Mouse (Mus musculus): ENCODE results near the gene Fut8. TPM values are rescaled to one million over a fixed set of nuclear protein-coding genes. Genes with fewer than 3 reads are reported as not detected.

The Fut8 gene
- 32.4 and 33.8 TPM in 2 replicates for polyA plus RNA-seq (2016; fragmentation: Nextera tagmentation; extraction: Ambion mirVana)

DNA sequence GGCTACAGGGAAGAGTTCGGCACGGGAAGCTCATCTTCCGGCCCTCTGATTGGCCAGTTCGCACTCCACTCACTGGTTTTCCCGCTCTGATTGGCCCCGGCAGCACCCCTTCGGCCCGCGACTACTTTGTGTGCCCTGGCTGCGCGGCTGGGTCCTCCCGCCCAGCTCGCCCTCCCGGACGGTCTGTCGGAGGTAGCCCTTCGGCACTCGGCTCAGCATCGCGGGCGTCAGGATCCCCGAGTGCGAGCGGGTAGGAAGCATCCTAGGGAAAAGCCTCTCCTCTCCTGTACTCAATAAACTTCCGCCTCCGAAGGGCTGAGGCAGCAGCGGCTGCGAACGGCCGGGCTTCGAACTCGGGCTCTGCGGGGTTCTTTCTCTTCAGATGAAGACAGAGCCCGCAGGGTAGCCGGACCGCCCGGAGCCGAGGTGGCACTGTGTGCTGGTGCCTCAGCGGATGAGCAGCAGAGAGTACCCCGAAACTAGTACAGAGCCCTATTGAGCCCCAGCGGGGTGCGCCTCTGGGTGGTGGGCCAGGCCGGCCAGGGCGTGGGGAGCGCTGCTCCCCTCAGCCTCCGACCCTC lies at the start of gene Fut8:
Gene Fut8 (plus strand): TSS at position 176 of the 581 bp plus-strand sequence.
- no peaks in the 10 kb centered on the region for H3K36me3 ChIP-seq
- H3K27ac ChIP-seq = peak within 1 kb of the TSS; percentile 90
- no peaks in the 10 kb centered on the region for H3K9me3 ChIP-seq
- peak; percentile 80 for ATAC-seq (ENCODE audit: insufficient number of reproducible peaks, insufficient read depth, low FRiP score, low TSS enrichment)
- H3K27me3 ChIP-seq = no peaks in the 10 kb centered on the region
- peaks cover 4% of the 10 kb centered on the region; the same call in 1 of the 2 replicates for H3K4me1 ChIP-seq
- H3K4me2 ChIP-seq (replicated peaks) = peak within 1 kb of the TSS; percentile 91
- H3K4me3 ChIP-seq = peak within 1 kb of the TSS; percentile 83
- under 1% methylated on average over 45 of the region's 46 CpGs for WGBS
- peak within 1 kb of the TSS; percentile 86 for H3K9ac ChIP-seq

DNA sequence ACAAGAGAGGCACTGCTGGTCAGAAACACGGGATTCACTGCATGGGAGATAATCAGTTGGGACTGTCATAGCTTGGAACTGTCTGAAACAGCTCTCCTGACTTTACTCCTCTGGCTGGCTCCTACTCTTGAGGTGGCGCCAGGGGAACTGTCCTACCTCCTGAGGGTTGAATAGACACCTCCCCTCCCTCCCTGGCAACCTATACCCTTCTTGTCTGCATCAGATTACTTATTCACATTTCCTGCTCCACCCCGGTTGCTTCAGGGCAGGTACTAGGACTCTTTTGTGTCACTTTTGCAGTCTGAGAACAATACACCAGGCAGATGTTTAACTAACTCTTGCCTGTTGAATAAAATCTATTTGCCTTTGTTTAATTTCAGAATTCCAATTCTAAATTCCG lies 48.8 kb upstream of the Fut8 start:
- Histone ChIP-seq H3K9me3 (no peaks in the 10 kb centered on the region), H3K4me2 (replicated peaks) (no peak overlapping the region), H3K4me3 (no peak overlapping the region), H3K27me3 (no peaks in the 10 kb centered on the region), H3K36me3 (no peaks in the 10 kb centered on the region), H3K9ac (no peak overlapping the region), H3K27ac (no peak overlapping the region), H3K4me1 (peaks cover 4% of the 10 kb centered on the region; the same call in 1 of the 2 replicates)
- ATAC-seq (ENCODE audit: insufficient number of reproducible peaks, insufficient read depth, low FRiP score, low TSS enrichment) = no peak
- 44% methylated on average over 4 of the region's 4 CpGs for WGBS

DNA sequence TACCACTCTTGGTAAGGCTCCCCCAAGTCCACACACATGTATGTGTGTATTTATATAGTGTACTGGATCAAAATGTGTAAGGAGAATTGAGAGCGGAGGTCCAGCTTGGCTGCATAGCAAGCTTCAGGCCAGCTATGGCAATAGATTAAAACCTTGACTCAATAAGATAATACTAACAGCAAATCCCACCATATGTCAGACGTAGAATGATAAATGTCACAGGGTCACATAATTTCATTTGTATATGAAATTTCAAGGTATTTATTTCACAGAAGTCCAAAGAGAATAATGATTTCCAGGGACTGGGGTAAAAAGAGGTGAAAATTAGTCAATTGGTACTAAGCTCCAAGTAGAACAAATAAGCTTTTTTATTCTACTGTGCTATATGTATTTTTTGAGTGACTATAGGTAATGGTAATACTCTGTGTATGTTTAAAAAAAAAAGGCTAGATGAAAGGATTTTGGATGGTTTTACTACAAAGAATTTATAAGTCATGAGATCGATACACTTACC lies 47.9 kb upstream of the Fut8 start:
- no peak for ATAC-seq (ENCODE audit: insufficient number of reproducible peaks, insufficient read depth, low FRiP score, low TSS enrichment)

GRCm38 (mm10) chr12:77191478-77192271 lies 46.2 kb upstream of the Fut8 start:
- 87% methylated on average over 9 of the region's 9 CpGs for WGBS
- Histone ChIP-seq H3K27ac (no peak overlapping the region), H3K4me2 (replicated peaks) (no peak overlapping the region), H3K36me3 (no peaks in the 10 kb centered on the region), H3K9me3 (0 out of 2 replicates have a peak, but pooled peaks cover 5% of the 10 kb centered on the region), H3K9ac (no peak overlapping the region), H3K27me3 (no peaks in the 10 kb centered on the region), H3K4me3 (no peak overlapping the region), H3K4me1 (peaks cover 4% of the 10 kb centered on the region; the same call in 1 of the 2 replicates)
- no peak for ATAC-seq (ENCODE audit: insufficient number of reproducible peaks, insufficient read depth, low FRiP score, low TSS enrichment)

More for the DNA sequence above, 47.9 kb upstream of the Fut8 start:
- H3K4me2 ChIP-seq (replicated peaks) = no peak overlapping the region
- H3K4me3 ChIP-seq = no peak overlapping the region
- no peaks in the 10 kb centered on the region for H3K36me3 ChIP-seq
- H3K27ac ChIP-seq = no peak overlapping the region
- H3K4me1 ChIP-seq = peaks cover 4% of the 10 kb centered on the region; the same call in 1 of the 2 replicates
- 87% methylated on average over 3 of the region's 3 CpGs for WGBS
- H3K9me3 ChIP-seq = no peaks in the 10 kb centered on the region
- no peak overlapping the region for H3K9ac ChIP-seq
- H3K27me3 ChIP-seq = no peaks in the 10 kb centered on the region

DNA sequence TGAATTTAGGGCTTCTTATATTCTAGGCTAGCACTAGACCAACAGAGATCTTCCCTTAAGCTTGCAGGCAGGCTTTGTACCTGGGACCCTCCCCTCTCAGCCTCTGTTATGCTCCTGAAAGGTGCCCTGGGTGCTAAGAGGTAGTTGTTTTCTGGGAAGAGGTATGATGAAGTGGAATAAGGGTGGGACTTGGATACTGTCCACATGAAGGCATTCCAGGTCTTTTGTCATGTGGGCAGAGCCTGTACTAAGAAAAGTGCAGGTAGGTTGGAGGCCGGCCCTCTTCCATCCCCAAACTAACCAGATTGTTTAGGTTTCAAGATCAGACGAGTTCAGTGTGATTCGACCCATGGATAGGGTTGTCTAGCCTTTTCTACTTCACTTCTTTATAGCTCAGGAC lies 45.2 kb upstream of the Fut8 start:
- no peak overlapping the region for H3K27ac ChIP-seq
- 0 out of 2 replicates have a peak, but pooled peaks cover 5% of the 10 kb centered on the region for H3K9me3 ChIP-seq
- peaks cover 4% of the 10 kb centered on the region; the same call in 1 of the 2 replicates for H3K4me1 ChIP-seq
- no peaks in the 10 kb centered on the region for H3K27me3 ChIP-seq
- no peak overlapping the region for H3K4me3 ChIP-seq
- H3K4me2 ChIP-seq (replicated peaks) = no peak overlapping the region
- no peak overlapping the region for H3K9ac ChIP-seq
- no peak for ATAC-seq (ENCODE audit: insufficient number of reproducible peaks, insufficient read depth, low FRiP score, low TSS enrichment)
- WGBS = 77% methylated on average over 3 of the region's 3 CpGs
- no peaks in the 10 kb centered on the region for H3K36me3 ChIP-seq

DNA sequence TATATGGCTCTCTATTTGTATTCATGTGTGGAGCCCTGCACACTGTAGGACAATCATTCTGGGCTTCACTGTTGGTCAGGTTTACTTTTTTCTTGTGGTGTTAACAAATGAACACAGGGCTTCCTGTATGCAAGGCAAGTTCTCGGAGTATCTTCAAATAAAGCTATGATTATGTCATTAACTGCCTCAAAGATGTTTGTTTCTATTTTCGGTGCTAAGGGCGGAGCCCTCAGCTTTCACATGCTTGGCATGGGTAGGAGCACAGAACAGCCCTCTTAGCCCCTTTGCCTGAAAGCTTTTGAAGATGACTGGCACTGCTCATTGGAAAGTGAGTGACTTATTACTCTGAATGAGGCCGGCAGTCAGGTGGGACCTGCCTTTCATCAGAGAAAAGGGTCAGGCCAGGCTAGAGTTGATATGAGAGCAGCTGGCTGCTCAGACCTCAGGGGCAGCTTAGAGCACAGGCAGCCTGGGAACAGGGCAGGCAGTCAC lies 44.7 kb upstream of the Fut8 start:
- peaks cover 4% of the 10 kb centered on the region; the same call in 1 of the 2 replicates for H3K4me1 ChIP-seq
- no peak overlapping the region for H3K27ac ChIP-seq
- no peaks in the 10 kb centered on the region for H3K36me3 ChIP-seq
- 74% methylated on average over 4 of the region's 4 CpGs for WGBS
- H3K27me3 ChIP-seq = no peaks in the 10 kb centered on the region
- ATAC-seq (ENCODE audit: insufficient number of reproducible peaks, insufficient read depth, low FRiP score, low TSS enrichment) = no peak
- no peak overlapping the region for H3K9ac ChIP-seq
- H3K4me3 ChIP-seq = no peak overlapping the region
- H3K4me2 ChIP-seq (replicated peaks) = no peak overlapping the region
- H3K9me3 ChIP-seq = 0 out of 2 replicates have a peak, but pooled peaks cover 5% of the 10 kb centered on the region

DNA sequence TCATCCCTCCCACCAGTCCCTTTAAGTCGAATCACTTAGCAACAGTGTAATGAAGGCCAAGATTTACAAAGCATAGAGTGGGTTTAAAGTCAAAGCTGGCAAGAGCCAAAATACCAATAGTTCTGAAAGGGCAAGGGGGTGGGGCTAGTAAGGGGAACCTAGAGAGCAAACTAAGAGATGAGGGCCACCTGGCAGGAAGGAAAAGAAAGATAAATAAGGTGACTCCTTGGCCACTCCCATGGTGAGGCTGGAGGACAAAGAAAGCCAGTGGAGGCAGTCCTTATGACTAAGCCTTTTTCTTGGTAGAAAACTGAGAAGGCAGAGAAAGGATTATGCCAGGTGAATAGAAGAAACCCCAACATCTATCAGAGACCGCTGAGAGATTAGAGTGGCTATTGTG lies 42.9 kb upstream of the Fut8 start:
- WGBS = 68% methylated on average over 2 of the region's 2 CpGs
- H3K4me3 ChIP-seq = no peak overlapping the region
- no peaks in the 10 kb centered on the region for H3K4me1 ChIP-seq
- no peaks in the 10 kb centered on the region for H3K27me3 ChIP-seq
- H3K4me2 ChIP-seq (replicated peaks) = no peak overlapping the region
- no peaks in the 10 kb centered on the region for H3K36me3 ChIP-seq
- H3K9me3 ChIP-seq = 0 out of 2 replicates have a peak, but pooled peaks cover 5% of the 10 kb centered on the region
- H3K27ac ChIP-seq = no peak overlapping the region
- no peak for ATAC-seq (ENCODE audit: insufficient number of reproducible peaks, insufficient read depth, low FRiP score, low TSS enrichment)
- no peak overlapping the region for H3K9ac ChIP-seq

DNA sequence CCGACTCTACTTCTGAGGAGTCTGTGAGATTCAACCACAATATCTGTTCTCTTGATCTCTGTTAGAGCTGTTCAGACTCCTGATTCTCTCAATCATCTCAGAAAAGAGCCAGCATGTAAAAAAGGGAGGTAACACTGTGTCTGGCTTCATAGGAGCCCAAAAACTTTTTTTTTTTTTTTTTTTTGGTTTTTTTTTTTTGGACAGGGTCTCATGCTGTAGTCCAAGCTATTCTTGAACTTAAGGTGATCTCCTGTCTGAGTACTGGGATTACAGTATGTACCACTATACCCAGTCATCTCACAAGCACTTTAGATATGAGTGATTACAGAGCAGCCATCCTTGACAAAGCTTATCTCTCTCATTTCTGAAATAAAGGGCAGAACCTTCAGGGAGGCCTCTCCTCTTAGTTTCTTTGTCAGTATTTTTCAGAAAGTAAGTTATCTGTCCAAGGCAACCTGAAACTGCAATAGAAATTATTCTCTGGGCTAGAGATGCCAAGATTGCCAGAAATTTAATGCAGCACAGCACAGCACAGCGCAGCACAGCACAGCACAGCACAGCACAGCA lies 41.3 kb upstream of the Fut8 start:
- Histone ChIP-seq H3K9me3 (0 out of 2 replicates have a peak, but pooled peaks cover 5% of the 10 kb centered on the region), H3K4me2 (replicated peaks) (no peak overlapping the region), H3K4me3 (no peak overlapping the region), H3K27ac (no peak overlapping the region), H3K36me3 (no peaks in the 10 kb centered on the region), H3K9ac (no peak overlapping the region), H3K27me3 (no peaks in the 10 kb centered on the region), H3K4me1 (no peaks in the 10 kb centered on the region)
- no peak for ATAC-seq (ENCODE audit: insufficient number of reproducible peaks, insufficient read depth, low FRiP score, low TSS enrichment)
- WGBS = 93% methylated on average over 2 of the region's 2 CpGs

DNA sequence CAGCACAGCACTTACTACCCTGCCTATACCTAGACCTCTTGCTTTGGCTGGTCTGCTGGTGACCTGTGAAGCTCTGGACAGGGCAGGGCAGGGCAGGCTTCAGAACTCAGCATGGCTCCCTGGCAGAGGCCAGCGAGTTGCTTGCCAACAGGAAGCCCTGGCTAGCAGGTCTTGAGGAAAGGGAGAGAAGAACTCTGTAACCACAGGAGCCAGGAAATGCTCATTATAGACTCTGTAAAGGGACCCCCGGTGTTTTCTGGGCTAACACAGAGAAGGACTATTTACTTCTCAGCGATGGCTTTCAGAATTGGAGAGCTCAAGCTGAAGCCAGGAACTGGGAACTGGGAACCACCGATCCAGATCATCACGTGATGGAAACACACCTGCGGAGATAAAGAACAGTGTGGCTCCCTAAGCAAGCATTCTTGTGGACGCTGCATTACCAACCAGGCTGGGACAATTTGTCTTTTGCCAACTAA lies 40.8 kb upstream of the Fut8 start:
- Histone ChIP-seq H3K36me3 (no peaks in the 10 kb centered on the region), H3K4me1 (no peaks in the 10 kb centered on the region), H3K9me3 (0 out of 2 replicates have a peak, but pooled peaks cover 5% of the 10 kb centered on the region), H3K27ac (no peak overlapping the region), H3K4me3 (no peak overlapping the region), H3K4me2 (replicated peaks) (no peak overlapping the region), H3K27me3 (no peaks in the 10 kb centered on the region), H3K9ac (no peak overlapping the region)
- 74% methylated on average over 7 of the region's 7 CpGs for WGBS
- ATAC-seq (ENCODE audit: insufficient number of reproducible peaks, insufficient read depth, low FRiP score, low TSS enrichment) = no peak

DNA sequence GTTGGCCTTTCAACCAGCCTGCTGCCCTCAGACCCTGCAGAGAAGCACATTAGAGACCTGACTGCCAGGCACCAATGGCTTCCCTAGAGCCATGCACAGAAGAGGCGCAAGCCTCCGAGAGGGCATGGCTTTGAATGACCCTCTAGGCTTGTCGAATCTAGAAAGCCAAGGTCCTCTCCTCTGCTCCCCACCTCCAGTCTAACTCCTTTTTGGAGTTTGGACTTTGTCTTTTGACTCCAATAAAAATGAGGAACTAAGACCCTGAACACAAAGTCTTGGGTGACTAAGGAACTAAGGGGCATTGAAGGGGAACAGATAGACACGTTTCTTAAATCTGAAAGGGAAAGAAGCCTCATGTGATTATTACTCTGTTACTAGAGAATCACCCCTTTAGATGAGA lies 39.7 kb upstream of the Fut8 start:
- no peak for ATAC-seq (ENCODE audit: insufficient number of reproducible peaks, insufficient read depth, low FRiP score, low TSS enrichment)
- WGBS = 91% methylated on average over 4 of the region's 4 CpGs

DNA sequence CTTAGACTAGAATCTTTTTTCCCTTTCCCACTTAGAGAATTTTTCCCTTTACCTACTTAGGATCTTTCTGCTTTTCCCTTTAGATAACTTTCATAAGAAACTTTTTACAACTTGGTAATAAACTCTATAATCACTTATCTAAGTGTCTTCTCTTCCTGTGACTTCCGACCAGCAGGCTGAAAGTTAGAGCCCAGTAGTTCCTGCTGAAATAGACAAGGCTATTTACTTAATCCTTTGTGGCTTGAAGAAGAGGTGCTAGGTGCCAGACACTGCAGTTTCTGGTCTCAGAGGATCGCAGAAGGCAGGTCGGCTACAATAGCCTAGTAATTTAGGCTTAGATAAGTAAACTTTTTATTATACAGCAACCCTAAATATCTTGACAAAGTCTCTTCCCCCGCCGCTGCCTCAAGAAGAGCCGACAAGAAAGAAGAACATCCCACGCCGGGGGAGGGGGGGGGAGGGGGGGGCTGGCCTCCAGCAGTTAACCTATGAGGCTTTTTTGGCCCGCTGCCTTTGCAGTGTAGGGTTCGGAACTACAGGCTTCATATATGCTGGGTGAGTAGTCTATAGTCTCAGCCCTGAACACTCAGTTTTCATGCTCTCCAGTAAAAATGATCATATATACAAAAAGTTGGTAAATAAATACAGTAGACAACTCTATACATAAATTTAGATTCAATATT lies 36.3 kb upstream of the Fut8 start:
- Histone ChIP-seq H3K36me3 (no peaks in the 10 kb centered on the region), H3K4me2 (replicated peaks) (no peak overlapping the region), H3K4me1 (no peaks in the 10 kb centered on the region), H3K27me3 (no peaks in the 10 kb centered on the region), H3K9me3 (no peaks in the 10 kb centered on the region), H3K9ac (no peak overlapping the region), H3K27ac (no peak overlapping the region), H3K4me3 (no peak overlapping the region)
- no peak for ATAC-seq (ENCODE audit: insufficient number of reproducible peaks, insufficient read depth, low FRiP score, low TSS enrichment)
- 72% methylated on average over 7 of the region's 10 CpGs for WGBS

More for the DNA sequence above, 39.7 kb upstream of the Fut8 start:
- no peaks in the 10 kb centered on the region for H3K4me1 ChIP-seq
- no peaks in the 10 kb centered on the region for H3K27me3 ChIP-seq
- no peak overlapping the region for H3K27ac ChIP-seq
- H3K9ac ChIP-seq = no peak overlapping the region
- H3K4me2 ChIP-seq (replicated peaks) = no peak overlapping the region
- H3K36me3 ChIP-seq = no peaks in the 10 kb centered on the region
- no peak overlapping the region for H3K4me3 ChIP-seq
- 0 out of 2 replicates have a peak, but pooled peaks cover 5% of the 10 kb centered on the region for H3K9me3 ChIP-seq
